Mouse (Mus musculus) neutrophil, adult 5-6 weeks (primary cell): Measurements from ENCODE around the gene Nxpe3. TPM values are rescaled to one million over a fixed set of nuclear protein-coding genes. Genes with fewer than 3 reads are reported as not detected.

Experiments used
- ATAC-seq: fragments of 151-379, 151-347 bp; 2 replicates; pipeline ENCODE4 v1.8.0; 2017; ENCODE audit warnings: mild to moderate bottlenecking, moderate TSS enrichment; ENCODE audit not compliant: insufficient number of reproducible peaks, poor library complexity, low FRiP score, severe bottlenecking; ENCODE audit errors: extremely low read depth
- total RNA-seq: library from RNA; stranded (forward); fragments of 200-1000 nt; gene quantifications from 2 replicates; pipeline ENCODE4 v1.2.3, GENCODE M21; 2017

The Nxpe3 gene
- total RNA-seq: 16.8 and 16.9 TPM in 2 replicates

- ATAC-seq: peak; percentile 94
Observed at GRCm38 (mm10) chr16:55894893-55895650, at the start of gene Nxpe3. Nxpe3 (minus strand) TSS chr16:55895285.

GRCm38 (mm10) chr16:55940781-55941180, 45.7 kb upstream of the Nxpe3 start:
- ATAC-seq: no peak

GRCm38 (mm10) chr16:55939703-55940102, 44.6 kb upstream of the Nxpe3 start:
- ATAC-seq: no peak

- ATAC-seq: no peak
Observed at GRCm38 (mm10) chr16:55938761-55939160, 43.7 kb upstream of the Nxpe3 start.

GRCm38 (mm10) chr16:55934453-55935037, 39.5 kb upstream of the Nxpe3 start, which contains the start of gene Cep97:
Cep97 (minus strand) TSS chr16:55934855.
- ATAC-seq: peak; percentile 98

GRCm38 (mm10) chr16:55933681-55934343, 38.7 kb upstream of the Nxpe3 start:
- no peak for ATAC-seq

- ATAC-seq: no peak
Observed at GRCm38 (mm10) chr16:55924010-55924409, 28.9 kb upstream of the Nxpe3 start.

- no peak for ATAC-seq
Observed at GRCm38 (mm10) chr16:55922079-55922478, 27.0 kb upstream of the Nxpe3 start.

- ATAC-seq: no peak
Observed at GRCm38 (mm10) chr16:55914716-55915115, 19.6 kb upstream of the Nxpe3 start.

- ATAC-seq: no peak
Observed at GRCm38 (mm10) chr16:55910208-55910793, 15.2 kb upstream of the Nxpe3 start.

- ATAC-seq: peak; percentile 68
Observed at GRCm38 (mm10) chr16:55906928-55907679, 12.0 kb upstream of the Nxpe3 start.

- ATAC-seq: no peak
Observed at GRCm38 (mm10) chr16:55905370-55905769, 10.3 kb upstream of the Nxpe3 start.

- no peak for ATAC-seq
Observed at GRCm38 (mm10) chr16:55901839-55902756, 7.0 kb upstream of the Nxpe3 start.

- ATAC-seq: no peak
Observed at GRCm38 (mm10) chr16:55898385-55899002, 3.4 kb upstream of the Nxpe3 start.

- no peak for ATAC-seq
Observed at GRCm38 (mm10) chr16:55895651-55896095, 588 bp upstream of the Nxpe3 start.

- no peak for ATAC-seq
Observed at GRCm38 (mm10) chr16:55894536-55894892, 571 bp downstream of the Nxpe3 start.

GRCm38 (mm10) chr16:55893410-55894107, 1.5 kb downstream of the Nxpe3 start:
- no peak for ATAC-seq
